Mouse (Mus musculus) urinary bladder, adult 18-20 months (tissue): ENCODE data around the gene Dlx2.

Experiments
- DNase-seq, 2 experiments: peaks; one replicate each; pipeline ENCODE4 v3.0.0; 2022; ENCODE audit warnings: low spot score in 2 of 2, mixed read lengths in 2 of 2

Gene Dlx2

DNA sequence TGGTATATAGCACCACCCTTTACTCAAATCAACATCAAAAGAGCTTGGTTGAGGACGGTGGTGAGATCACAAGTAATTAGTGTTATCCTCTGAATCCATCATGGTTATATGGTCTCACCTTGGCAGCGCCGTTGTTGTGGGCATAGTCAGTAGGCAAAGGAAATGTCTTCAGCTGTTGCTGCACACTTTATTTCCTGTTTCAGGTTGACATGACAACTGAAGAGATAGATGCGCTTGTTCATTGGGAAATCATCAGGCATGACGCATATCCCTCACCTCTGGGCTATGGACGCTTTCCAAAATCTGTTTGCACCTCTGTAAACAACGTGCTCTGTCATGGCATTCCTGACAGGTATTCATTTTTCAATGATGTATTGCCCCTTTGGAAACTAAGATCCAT is 35.3 kb downstream of the Dlx2 start:
- no peak for DNase-seq

DNA sequence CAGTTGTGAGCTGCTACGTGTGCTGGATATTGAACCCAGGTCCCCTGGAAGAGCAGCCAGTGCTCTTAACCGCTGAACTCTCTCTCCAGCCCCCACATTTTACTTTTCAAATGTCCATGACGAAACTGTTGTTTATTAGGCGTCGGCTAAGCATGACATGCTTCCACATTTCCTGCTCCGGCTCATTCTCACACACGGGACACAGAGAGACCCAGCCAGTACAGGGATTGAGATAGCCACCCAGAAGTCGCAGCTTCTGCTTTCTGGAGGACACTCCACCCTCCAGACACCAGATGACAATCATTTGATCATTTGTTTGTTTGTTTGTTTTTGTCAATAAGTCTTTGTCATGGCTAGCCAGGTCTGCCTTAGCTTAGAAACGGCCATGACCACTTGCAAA is 41.7 kb downstream of the Dlx2 start:
- DNase-seq = no peak

DNA sequence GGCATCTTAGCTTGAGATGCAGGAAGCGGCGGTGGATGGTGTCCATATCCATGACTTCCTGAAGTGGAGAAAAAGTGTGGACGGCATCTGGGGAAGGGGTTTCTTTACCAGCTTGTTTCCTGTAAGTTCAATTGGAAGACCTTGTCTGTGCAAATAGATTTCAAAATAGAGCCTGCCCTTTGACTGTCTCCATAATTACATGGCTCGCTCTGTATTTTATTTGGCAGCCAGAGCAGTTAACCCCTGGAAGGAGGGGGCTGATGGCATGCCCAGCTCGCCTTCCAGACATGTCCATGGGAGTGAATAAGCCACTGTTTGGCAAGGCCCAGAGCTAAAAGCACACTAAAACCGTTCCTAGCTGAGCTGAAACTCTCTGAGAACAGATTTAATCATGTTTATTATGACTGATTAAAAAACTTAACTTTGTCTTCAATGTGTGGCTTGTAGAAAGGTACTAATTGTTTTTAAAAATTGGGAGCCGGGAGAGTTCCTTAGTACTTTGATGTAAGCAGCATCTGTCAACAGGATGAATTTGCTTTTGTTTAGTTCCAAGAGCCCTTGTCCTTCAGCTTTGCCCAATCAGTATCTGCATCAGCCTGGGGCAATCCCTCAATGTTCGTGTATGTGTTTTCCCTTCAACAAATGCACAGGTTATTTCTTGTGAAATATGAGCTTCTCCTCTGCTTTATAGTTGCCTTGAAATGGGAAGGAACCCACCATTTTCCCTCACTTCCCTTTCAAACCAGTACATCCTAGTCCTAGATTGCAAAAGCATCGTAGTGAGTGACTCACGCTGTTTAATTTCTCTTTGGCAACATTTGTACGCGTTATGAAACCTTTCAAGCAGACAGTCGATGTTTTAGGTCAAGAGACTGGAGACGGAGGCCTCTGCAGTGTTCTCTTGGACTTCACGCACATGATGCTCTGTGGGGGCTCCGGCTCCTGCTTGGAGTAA is 47.0 kb downstream of the Dlx2 start:
- no peak for DNase-seq

DNA sequence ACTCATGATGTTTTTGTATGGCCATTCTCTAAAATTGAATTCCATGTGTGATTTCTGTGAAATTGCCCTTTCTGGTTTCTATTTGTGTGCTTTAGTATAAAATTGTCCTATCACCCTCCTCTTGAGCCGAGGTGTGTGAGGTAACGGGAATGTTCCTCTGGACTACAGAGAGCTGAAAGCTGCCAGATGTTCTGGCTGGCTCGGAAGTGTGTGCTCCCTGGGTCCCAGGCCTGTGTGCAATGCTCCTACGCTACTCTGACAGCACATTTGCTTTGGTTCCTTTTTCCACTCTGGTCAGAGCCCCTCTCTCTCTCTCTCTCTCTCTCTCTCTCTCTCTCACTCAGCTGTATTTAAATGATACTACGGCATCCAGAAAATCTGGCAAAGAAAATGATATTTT is 49.4 kb downstream of the Dlx2 start:
- no peak for DNase-seq

GRCm38 (mm10) chr2:71494971-71495370 is 51.6 kb downstream of the Dlx2 start:
- no peak for DNase-seq

GRCm38 (mm10) chr2:71494503-71494902 is 52.1 kb downstream of the Dlx2 start:
- DNase-seq = no peak
